21 mouse cellular contexts compared by ENCODE assay signal in genomic region chr2:132142606-132143005, GRCm38 (mm10). TPM values are rescaled to one million over a fixed set of nuclear protein-coding genes. Genes with fewer than 3 reads are reported as not detected.
A peak's percentile ranks its signal among the peaks of the same experiment; 100 is the strongest.
DNase-seq lines count a peak whose midpoint lies in the region; ATAC-seq and TF ChIP-seq lines count a peak whose summit lies in the region.
"Had no signal": no experiment of that assay in that cellular context is flagged by ENCODE, and none has a peak within 500 bp of the region (broad histone marks: within the 10 kb centered on the region; RNA-seq: fewer than 3 reads in every experiment).

No protein-coding gene starts in this region.

- H3K27ac ChIP-seq in gastrocnemius, adult 2 months = no peak overlapping the region
- H3K27ac ChIP-seq in liver, adult 2 months (replicated peaks; ENCODE audit: insufficient read depth, low read depth, low read length) = no peak overlapping the region
- no peak overlapping the region for H3K27ac ChIP-seq in liver, embryonic 11.5 days (ENCODE audit: low read depth, low read length)
- H3K27ac ChIP-seq: forebrain, embryonic 10.5 days; heart, embryonic 13.5 days; hindbrain, embryonic 14.5 days; left cerebral cortex, adult 2 months; liver, embryonic 14.5 days; midbrain, embryonic 12.5 days; neural tube, embryonic 12.5 days had no signal

- peaks cover 31% of the 10 kb centered on the region; the same call in 1 of the 2 replicates for H3K79me2 ChIP-seq in liver, adult 2 months (ENCODE audit: control insufficient read depth, insufficient read depth, low read length)

- H3K9me3 ChIP-seq in liver, embryonic 11.5 days (ENCODE audit: control insufficient read depth, low read length) = no peaks in the 10 kb centered on the region
- H3K9me3 ChIP-seq in E14TG2a.4 (ENCODE audit: low read length) = no peaks in the 10 kb centered on the region
- H3K9me3 ChIP-seq: forebrain, embryonic 10.5 days; heart, embryonic 13.5 days; midbrain, embryonic 12.5 days; neural tube, embryonic 12.5 days had no signal

- H3K4me3 ChIP-seq in gastrocnemius, adult 2 months = no peak overlapping the region
- no peak overlapping the region for H3K4me3 ChIP-seq in liver, adult 2 months (ENCODE audit: insufficient read depth, low read depth, low read length)
- H3K4me3 ChIP-seq in liver, embryonic 11.5 days (ENCODE audit: low read depth, low read length) = no peak overlapping the region
- H3K4me3 ChIP-seq in E14TG2a.4 (replicated peaks; ENCODE audit: low read length) = no peak overlapping the region
- H3K4me3 ChIP-seq: forebrain, embryonic 10.5 days; heart, embryonic 13.5 days; midbrain, embryonic 12.5 days; neural tube, embryonic 12.5 days had no signal

- peaks cover 14% of the 10 kb centered on the region for H3K4me1 ChIP-seq in liver, adult 2 months (ENCODE audit: control insufficient read depth, insufficient read depth, low read length)
- H3K4me1 ChIP-seq in liver, embryonic 11.5 days (replicated peaks; ENCODE audit: control insufficient read depth, insufficient read depth, low read length) = peaks cover 12% of the 10 kb centered on the region
- peaks cover 85% of the 10 kb centered on the region for H3K4me1 ChIP-seq in E14TG2a.4 (replicated peaks; ENCODE audit: low read depth, low read length)

- intact Hi-C loops in gastrocnemius, adult 2 months (cut with DNase I) = loop anchor here (10.0 kb wide), 1 partner anchor 72 kb away; no protein-coding TSS in a partner anchor

- no peak overlapping the region for H3K9ac ChIP-seq in liver, adult 2 months (ENCODE audit: low read depth, low read length)
- no peak overlapping the region for H3K9ac ChIP-seq in liver, embryonic 11.5 days (ENCODE audit: low read depth, low read length)
- H3K9ac ChIP-seq: heart, embryonic 13.5 days; hindbrain, embryonic 14.5 days; liver, embryonic 14.5 days; midbrain, embryonic 12.5 days; neural tube, embryonic 12.5 days had no signal

- no peaks in the 10 kb centered on the region for H3K27me3 ChIP-seq in liver, adult 2 months (ENCODE audit: control insufficient read depth, insufficient read depth, low read length)
- H3K27me3 ChIP-seq in liver, embryonic 11.5 days (replicated peaks; ENCODE audit: control insufficient read depth, insufficient read depth, low read length) = no peaks in the 10 kb centered on the region
- 0 out of 2 replicates have a peak, but pooled peaks cover 8% of the 10 kb centered on the region for H3K27me3 ChIP-seq in E14TG2a.4 (ENCODE audit: insufficient read depth, low read length)
- H3K27me3 ChIP-seq: heart, embryonic 13.5 days; neural tube, embryonic 12.5 days had no signal

- H3K4me2 ChIP-seq in liver, embryonic 11.5 days = no peak overlapping the region
- H3K4me2 ChIP-seq: midbrain, embryonic 12.5 days; neural tube, embryonic 12.5 days had no signal

- ATAC-seq in liver, embryonic 11.5 days (replicated peaks; ENCODE audit: low FRiP score) = no peak

- no peaks in the 10 kb centered on the region for H3K36me3 ChIP-seq in liver, adult 2 months (ENCODE audit: control insufficient read depth, insufficient read depth, low read length)
- peaks cover 4% of the 10 kb centered on the region for H3K36me3 ChIP-seq in liver, embryonic 11.5 days (ENCODE audit: control insufficient read depth, insufficient read depth, low read length)
- H3K36me3 ChIP-seq in E14TG2a.4 (ENCODE audit: insufficient read depth, low read length) = peaks cover 14% of the 10 kb centered on the region; the same call in 1 of the 2 replicates

- WGBS in liver, adult 2 months = 67% methylated on average over 8 of the region's 8 CpGs
- 86% methylated on average over 8 of the region's 8 CpGs for WGBS in liver, embryonic 11.5 days

- DNase-seq in gastrocnemius, adult 2 months = no peak
- no peak for DNase-seq in gastrocnemius, postnatal 10 days
- DNase-seq in liver, adult 2 months (ENCODE audit: extremely low read depth, low read depth, low spot score) = no peak
- no peak for DNase-seq in liver, embryonic 11.5 days (ENCODE audit: low spot score)
- DNase-seq in ZHBTc4 (ENCODE audit: low read depth, low spot score) = peak; percentile 60
- no peak for DNase-seq in MN1 (ENCODE audit: low spot score)
- DNase-seq: adrenal gland, postnatal 14 days; B cell, adult 2 months; cerebellum, postnatal 36 days; kidney, adult 11 months; kidney, postnatal 14 days; right cerebral cortex, adult 18-20 months; thymus, postnatal 36 days had no signal

- no peak for TF ChIP-seq POLR2A in liver, adult 2 months (IDR thresholded peaks at IDR 0.05; ENCODE audit: extremely low read depth, insufficient read depth, low read length)

- peak; percentile 24; the same call in 1 of the 2 replicates for TF ChIP-seq CTCF in gastrocnemius, adult 2 months (IDR thresholded peaks at IDR 0.05)
- TF ChIP-seq CTCF in liver, adult 2 months (IDR thresholded peaks at IDR 0.05; ENCODE audit: low read depth, low read length) = peak; percentile 19; the same call in 1 of the 2 replicates
- TF ChIP-seq CTCF in E14TG2a.4 (conservative IDR thresholded peaks at IDR 0.05; ENCODE audit: low read length) = 0 out of 2 replicates have a peak, but pooled peaks have one; percentile 9

RNA-seq across cellular contexts. Expression of gene Slc23a2, which starts 2.3 kb away (rescaled TPM):
- 10 to 100 TPM in 1 of 2 experiments, 1 to 10 TPM in 1; 7.7 to 10.8 TPM for total RNA-seq in gastrocnemius, adult 2 months (2021)
- total RNA-seq in gastrocnemius, postnatal 10 days (2021) = 10 to 100 TPM in 1 of 2 experiments, 1 to 10 TPM in 1; 7.9 to 13.7 TPM
- total RNA-seq in liver, adult 2 months (2014; rRNA removed) = 14.8 and 20.5 TPM in 2 replicates
- 7.0 and 12.7 TPM in 2 replicates for polyA plus RNA-seq in liver, adult 2 months (2012; rRNA removed)
- polyA plus RNA-seq in liver, embryonic 11.5 days (2014; fragmentation: Nextera tagmentation; extraction: Ambion mirVana) = 7.2 and 7.9 TPM in 2 replicates
